Mouse (Mus musculus) MEL (cell line): ENCODE data around the gene 3110070M22Rik. TPM values are rescaled to one million over a fixed set of nuclear protein-coding genes. Genes with fewer than 3 reads are reported as not detected.
"Not testable (repeated sequence)": the region's sequence is repeated elsewhere in the genome, so short reads cannot be mapped to it uniquely, and the experiment has no call there.

Source experiments
- DNase-seq: peaks from one replicate; pipeline ENCODE4 v3.0.0; 2011; ENCODE audit warnings: low read depth, low spot score
- H3K27ac ChIP-seq: 2 replicates; pipeline ENCODE4 v1.5.1; 2012; ENCODE audit warnings: low read depth, mild to moderate bottlenecking, control low read depth, low read length, moderate library complexity; ENCODE audit not compliant: control insufficient read depth
- H3K27me3 ChIP-seq, 2 experiments: fragments of 150-350 bp in 1 of 2; sonication (generic) in 1 of 2; 2 replicates each; pipeline ENCODE4 v1.6.1; 2012; ENCODE audit warnings: low read length in 2 of 2, mild to moderate bottlenecking in 2 of 2, improper control_type of control experiment in 1 of 2, moderate library complexity in 1 of 2; ENCODE audit not compliant: insufficient read depth in 2 of 2, control insufficient read depth in 1 of 2
- H3K36me3 ChIP-seq, 2 experiments: 2 replicates each; pipeline ENCODE4 v1.6.1; 2012 to 2014; ENCODE audit warnings: low read length in 2 of 2, improper control_type of control experiment in 1 of 2, inconsistent platforms in 1 of 2, mild to moderate bottlenecking in 1 of 2; ENCODE audit not compliant: insufficient read depth in 2 of 2, control insufficient read depth in 1 of 2
- H3K4me1 ChIP-seq, 2 experiments: fragments of 150-350 bp in 1 of 2; sonication (generic) in 1 of 2; 2 replicates each; pipeline ENCODE4 v1.6.1; 2012; ENCODE audit warnings: low read length in 2 of 2, improper control_type of control experiment in 1 of 2, mild to moderate bottlenecking in 1 of 2; ENCODE audit not compliant: insufficient read depth in 2 of 2, control insufficient read depth in 1 of 2
- H3K4me3 ChIP-seq, 2 experiments: fragments of 150-350 bp in 1 of 2; sonication (generic) in 1 of 2; 2 replicates each; pipeline ENCODE4 v1.5.1; 2012; ENCODE audit warnings: low read depth in 2 of 2, low read length in 2 of 2, mild to moderate bottlenecking in 2 of 2, moderate library complexity in 2 of 2, control low read depth in 1 of 2, improper control_type of control experiment in 1 of 2; ENCODE audit not compliant: control insufficient read depth in 1 of 2, insufficient read depth in 1 of 2
- H3K79me2 ChIP-seq: 2 replicates; pipeline ENCODE4 v1.6.1; 2012; ENCODE audit warnings: mild to moderate bottlenecking, low read length, moderate library complexity; ENCODE audit not compliant: control insufficient read depth, poor library complexity, insufficient read depth
- H3K9ac ChIP-seq: 2 replicates; pipeline ENCODE4 v1.6.1; 2012; ENCODE audit warnings: low read depth, mild to moderate bottlenecking, control low read depth, low read length, moderate library complexity; ENCODE audit not compliant: control insufficient read depth, poor library complexity, severe bottlenecking
- H3K9me3 ChIP-seq: fragments of 150-350 bp; sonication (generic); replicated peaks from 2 replicates; pipeline ENCODE4 v1.6.1; 2012; ENCODE audit warnings: mild to moderate bottlenecking, low read length, improper control_type of control experiment, moderate library complexity; ENCODE audit not compliant: insufficient read depth
- CHD2 ChIP-seq: IDR thresholded peaks from 2 replicates; pipeline ENCODE4 v1.6.1; 2011; ENCODE audit warnings: low read length, improper control_type of control experiment
- CTCF ChIP-seq, 3 experiments: IDR thresholded peaks in 2 of 3; conservative IDR thresholded peaks in 1 of 3; 2 replicates each; pipeline ENCODE4 v1.5.1; 2011 to 2012; ENCODE audit warnings: low read length in 3 of 3, low read depth in 2 of 3, mild to moderate bottlenecking in 2 of 3, improper control_type of control experiment in 1 of 3, inconsistent platforms in 1 of 3, mixed read lengths in 1 of 3, moderate library complexity in 1 of 3; ENCODE audit not compliant: control insufficient read depth in 1 of 3, insufficient read depth in 1 of 3, poor library complexity in 1 of 3, severe bottlenecking in 1 of 3
- HCFC1 ChIP-seq: IDR thresholded peaks from 2 replicates; pipeline ENCODE4 v1.6.1; 2012; ENCODE audit warnings: low read depth, mild to moderate bottlenecking, inconsistent platforms, low read length, improper control_type of control experiment, moderate library complexity
- MXI1 ChIP-seq: IDR thresholded peaks from 2 replicates; pipeline ENCODE4 v1.6.1; 2011; ENCODE audit warnings: mild to moderate bottlenecking, low read depth, low read length, improper control_type of control experiment
- POLR2A ChIP-seq, 2 experiments: IDR thresholded peaks; 2 replicates each; pipeline ENCODE4 v1.6.1; 2011 to 2012; ENCODE audit warnings: low read length in 2 of 2, mild to moderate bottlenecking in 2 of 2, control low read depth in 1 of 2, improper control_type of control experiment in 1 of 2, low read depth in 1 of 2, moderate library complexity in 1 of 2; ENCODE audit not compliant: control insufficient read depth in 1 of 2, insufficient read depth in 1 of 2, poor library complexity in 1 of 2
- RAD21 ChIP-seq: IDR thresholded peaks from 2 replicates; pipeline ENCODE4 v1.6.1; 2011; ENCODE audit warnings: mild to moderate bottlenecking, low read depth, low read length, improper control_type of control experiment
- RCOR1 ChIP-seq: IDR thresholded peaks from 2 replicates; pipeline ENCODE4 v1.6.1; 2012; ENCODE audit warnings: low read depth, mild to moderate bottlenecking, inconsistent platforms, low read length, improper control_type of control experiment
- SMC3 ChIP-seq: IDR thresholded peaks from 2 replicates; pipeline ENCODE4 v1.6.1; 2011; ENCODE audit warnings: low read depth, low read length, improper control_type of control experiment
- polyA plus RNA-seq, 2 experiments: library from polyadenylated mRNA; stranded (reverse) in 1 of 2; unstranded in 1 of 2; fragments of >175 nt in 1 of 2; fragments of >200 nt in 1 of 2; gene quantifications; 2 replicates each; pipeline versions ENCODE4 v1.2.1 to v1.2.4; 2012; ENCODE audit warnings: low replicate concordance in 2 of 2, low read depth in 1 of 2; ENCODE audit not compliant: insufficient read length in 2 of 2, insufficient read depth in 1 of 2, missing spikeins in 1 of 2
- total RNA-seq: library from RNA; depleted of rRNA; stranded (reverse); fragments of 300-350 nt; gene quantifications from 2 replicates; pipeline ENCODE4 v1.2.3, GENCODE M21; 2012; rRNA removed

The 3110070M22Rik gene
- 0.23 TPM in 2 replicates for total RNA-seq
- under 1 TPM in 1 of 2 experiments, not detected in 1; 0.24 TPM for polyA plus RNA-seq

- Histone ChIP-seq H3K27me3 (no peaks in the 10 kb centered on the region), H3K27ac (0 out of 2 replicates have a peak within 1 kb of the TSS, but pooled peaks have one; percentile 9), H3K79me2 (no peaks in the 10 kb centered on the region; the same call in 1 of the 2 replicates), H3K9ac (peak within 1 kb of the TSS; percentile 74), H3K4me3 (peak within 1 kb of the TSS; percentile 79 to 96), H3K36me3 (peaks cover 0 to 2% of the 10 kb centered on the region in 2 experiments; a peak in 2 of 4 replicates), H3K4me1 (no peaks in the 10 kb centered on the region; a peak in 1 of 4 replicates), H3K9me3 (no peaks in the 10 kb centered on the region)
- TF ChIP-seq RCOR1 (no peak), SMC3 (0 out of 2 replicates have a peak, but pooled peaks have one; percentile 6), POLR2A (IDR thresholded peaks at IDR 0.05; ENCODE audit: control insufficient read depth in 1 of 2, insufficient read depth in 1 of 2, low read depth in 1 of 2, low read length in 2 of 2, poor library complexity in 1 of 2) (peak in 1 of 2 experiments; percentile 50; a peak in 1 of 4 replicates), CHD2 (no peak), MXI1 (0 out of 2 replicates have a peak, but pooled peaks have one; percentile 17), HCFC1 (0 out of 2 replicates have a peak, but pooled peaks have one; percentile 20), RAD21 (peak; percentile 0; the same call in 1 of the 2 replicates), CTCF (IDR thresholded peaks at IDR 0.05 in 2 of 3, conservative IDR thresholded peaks at IDR 0.05 in 1 of 3; ENCODE audit: control insufficient read depth in 1 of 3, insufficient read depth in 1 of 3, low read depth in 2 of 3, low read length in 3 of 3, poor library complexity in 1 of 3, severe bottlenecking in 1 of 3) (peak in 2 of 3 experiments; percentile 34 to 37; a peak in 5 of 6 replicates)
- peak; percentile 87 for DNase-seq
Measured at GRCm38 (mm10) chr13:119487880-119488580, at the start of gene 3110070M22Rik, which contains the start of gene Tmem267. 3110070M22Rik (minus strand) TSS chr13:119488383. Tmem267 (plus strand) TSS chr13:119488039.

GRCm38 (mm10) chr13:119494938-119495337 is 6.8 kb upstream of the 3110070M22Rik start:
- H3K9me3 ChIP-seq, DNase-seq, H3K9ac ChIP-seq, H3K4me1 ChIP-seq, H3K36me3 ChIP-seq, H3K27me3 ChIP-seq, H3K4me3 ChIP-seq, H3K27ac ChIP-seq, H3K79me2 ChIP-seq: not testable (repeated sequence)

GRCm38 (mm10) chr13:119492083-119492482 is 3.9 kb upstream of the 3110070M22Rik start:
- not testable (repeated sequence) for H3K4me3 ChIP-seq, H3K9me3 ChIP-seq, H3K4me1 ChIP-seq, H3K27ac ChIP-seq, H3K36me3 ChIP-seq, H3K27me3 ChIP-seq, DNase-seq, H3K9ac ChIP-seq, H3K79me2 ChIP-seq
